Mouse (Mus musculus) common myeloid progenitor, adult 5-6 weeks (primary cell): ENCODE measurements around the gene Rhou. TPM values are rescaled to one million over a fixed set of nuclear protein-coding genes. Genes with fewer than 3 reads are reported as not detected.

Experiments used
- ATAC-seq: replicated peaks from 2 replicates; pipeline ENCODE4 v1.8.0; 2016; ENCODE audit warnings: low read depth, mild to moderate bottlenecking, moderate TSS enrichment, inconsistent platforms; ENCODE audit not compliant: poor library complexity, severe bottlenecking
- total RNA-seq: library from RNA; stranded (forward); fragments of 200-1000, 187-1606 nt; gene quantifications from 2 replicates; pipeline ENCODE4 v1.2.3, GENCODE M21; 2017

Rhou gene
- total RNA-seq, 1 experiment from 2014 or later: 0.55 TPM

DNA sequence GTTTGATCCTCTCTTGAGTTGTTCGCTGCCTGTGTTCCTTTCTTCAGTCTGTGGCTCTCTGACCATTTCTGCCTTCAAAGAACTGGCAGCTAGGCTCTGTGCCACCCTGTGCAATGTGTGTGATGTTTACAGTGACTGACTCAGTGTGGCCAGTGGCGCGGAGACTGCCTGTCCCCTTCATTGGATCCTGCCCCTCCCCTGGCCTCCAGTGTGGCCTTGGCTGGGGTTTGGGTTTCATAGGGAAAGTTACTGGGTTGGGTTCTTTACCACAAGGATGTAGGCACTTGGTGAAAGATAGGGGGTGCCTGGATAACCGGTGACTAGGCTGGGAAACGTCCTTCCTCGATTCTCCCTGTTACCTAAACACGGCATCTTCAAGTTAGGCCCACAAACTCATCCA, 31.1 kb downstream of the Rhou start:
- no peak for ATAC-seq

DNA sequence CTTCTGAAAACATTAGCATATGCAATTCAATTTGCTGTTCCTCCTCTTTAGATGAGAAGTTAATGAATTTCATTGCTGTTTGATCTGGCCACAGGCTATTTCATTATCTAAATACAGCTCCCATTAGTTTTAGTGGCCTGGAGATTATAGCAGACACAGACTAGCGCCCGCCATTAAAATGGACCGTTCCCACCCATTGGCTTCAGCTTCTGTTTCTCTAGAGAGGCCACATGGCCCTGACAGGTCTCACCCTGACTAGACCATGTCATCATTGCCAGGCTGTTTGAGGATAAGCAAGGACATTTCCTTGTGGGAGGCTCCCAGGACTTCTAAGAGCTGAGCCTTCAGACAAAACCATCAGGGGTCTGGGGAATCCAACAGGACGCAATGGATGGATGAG, 31.7 kb downstream of the Rhou start:
- no peak for ATAC-seq

DNA sequence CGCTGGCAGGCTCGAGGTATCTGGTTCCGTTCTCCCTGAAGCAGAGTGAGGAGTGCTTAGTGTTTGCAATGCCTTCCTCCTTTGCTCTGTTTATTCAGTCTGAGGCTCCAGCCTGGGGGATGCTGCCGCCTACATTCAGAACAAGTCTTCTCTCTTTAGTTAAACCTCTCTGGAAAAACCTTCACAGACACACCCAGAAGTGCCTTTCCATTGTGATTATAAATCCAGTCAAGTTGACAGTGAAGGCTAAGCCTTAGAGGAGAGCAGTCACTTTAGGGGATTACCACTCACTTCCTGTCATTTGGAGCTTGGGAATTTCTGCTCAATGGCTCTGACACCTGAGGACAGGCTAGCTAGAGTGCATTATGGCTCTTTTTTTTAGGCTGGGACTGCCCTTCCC, 34.1 kb downstream of the Rhou start:
- ATAC-seq: no peak

DNA sequence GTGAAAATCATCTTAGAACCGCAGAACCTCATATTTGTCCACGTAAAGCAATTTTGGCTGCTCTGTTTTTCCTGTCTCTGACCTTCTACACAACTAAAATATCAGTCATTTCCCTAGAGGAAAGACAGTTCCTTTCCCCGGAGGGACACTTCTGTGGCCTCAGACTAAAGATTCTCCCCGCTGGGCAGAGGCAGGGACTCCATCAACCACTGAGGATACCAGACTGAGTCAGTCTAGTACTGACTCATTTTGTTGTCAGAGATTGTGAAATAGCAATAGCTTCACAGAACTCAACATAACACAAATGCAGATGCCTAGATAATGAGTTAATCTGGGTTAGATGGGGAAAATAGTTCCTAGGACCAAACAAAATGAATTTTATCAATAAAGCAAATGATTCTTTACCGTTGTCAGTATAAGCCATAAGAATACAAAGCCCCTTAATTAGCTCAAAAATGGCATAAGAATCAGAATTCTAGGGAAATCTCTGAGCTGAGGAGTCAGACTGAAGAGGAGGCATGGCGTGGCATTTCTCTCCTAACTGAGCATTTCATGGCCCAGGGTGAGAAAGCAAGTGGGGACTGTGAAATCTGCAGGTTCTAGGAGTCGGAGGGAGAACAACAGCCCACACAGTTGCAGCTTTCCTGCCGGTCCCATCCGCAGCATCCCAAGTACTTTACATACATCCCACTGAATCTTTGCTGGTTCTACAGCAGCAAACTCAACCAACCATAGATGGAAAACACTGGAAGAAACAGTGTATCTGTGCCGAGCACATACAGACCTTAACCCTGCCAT, 38.6 kb downstream of the Rhou start:
- no peak for ATAC-seq

DNA sequence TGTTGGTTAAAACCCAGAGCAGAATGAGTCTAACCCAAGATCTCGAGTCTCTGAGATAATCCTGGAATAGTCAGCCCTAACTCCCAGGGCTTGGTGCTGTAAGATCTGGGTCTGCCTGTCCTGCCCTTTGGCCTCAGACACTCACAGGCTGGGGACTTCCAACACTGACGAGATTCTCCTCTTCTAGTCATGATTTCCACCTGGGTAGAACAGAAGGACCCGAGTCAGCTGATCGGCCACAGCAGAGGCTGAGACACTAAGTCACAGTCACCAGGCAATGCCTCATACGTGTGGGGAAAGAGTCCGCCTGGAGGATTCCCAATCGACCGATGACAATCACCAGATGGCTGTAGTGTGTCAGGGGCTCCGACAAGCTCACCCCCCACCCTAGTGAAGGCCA, 42.4 kb downstream of the Rhou start:
- no peak for ATAC-seq

DNA sequence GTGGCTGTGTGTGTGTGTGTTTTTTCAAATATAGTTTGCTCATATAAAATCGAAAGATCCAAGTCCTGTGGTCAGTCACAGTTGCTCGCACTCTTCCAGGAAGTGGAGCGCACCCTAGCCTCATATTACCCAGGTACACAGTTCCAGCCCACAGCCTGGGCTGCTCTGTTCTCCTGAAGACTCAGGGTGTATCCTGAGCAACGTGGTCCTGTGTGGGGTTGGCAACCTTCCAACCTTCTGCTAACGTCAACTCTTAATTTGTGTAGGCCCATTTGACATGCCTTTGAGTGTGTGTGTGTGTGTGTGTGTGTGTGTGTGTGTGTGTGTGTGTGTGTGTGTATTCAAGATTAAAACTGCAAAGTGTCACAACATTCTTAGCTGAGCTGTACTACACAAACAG, 43.6 kb downstream of the Rhou start:
- no peak for ATAC-seq

DNA sequence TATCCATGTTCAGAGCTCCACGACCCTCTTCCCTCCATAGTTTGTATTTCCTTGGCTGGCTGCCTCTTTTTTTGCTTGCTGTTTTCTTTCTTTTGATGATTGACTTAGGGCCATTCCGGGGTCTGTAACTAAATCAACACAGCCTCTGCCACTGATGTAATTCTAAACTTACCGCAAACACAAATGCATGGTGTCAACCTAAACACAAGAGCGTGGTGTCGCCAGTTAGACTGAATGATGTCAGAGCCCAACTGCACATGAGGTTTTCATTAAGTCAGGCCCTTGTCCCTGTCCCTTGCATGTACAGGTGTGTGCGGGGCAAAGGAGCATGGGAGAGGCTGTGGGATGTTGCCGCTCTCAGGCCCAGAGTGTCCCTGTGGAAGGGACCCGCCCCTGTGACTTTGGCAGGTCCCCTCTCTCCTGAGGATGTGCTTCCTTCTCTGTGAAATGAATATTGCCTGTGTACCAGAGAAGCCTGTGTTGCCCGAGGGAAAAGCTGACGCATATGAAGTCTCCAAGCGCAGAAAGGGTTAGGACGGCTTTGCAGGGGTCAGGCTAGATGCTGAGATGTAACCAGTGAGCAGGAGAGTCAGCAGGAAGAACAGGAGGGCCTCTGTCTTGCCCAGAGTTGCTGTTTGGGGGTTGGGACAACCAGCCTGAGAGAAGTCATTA, 46.8 kb downstream of the Rhou start:
- ATAC-seq: no peak

DNA sequence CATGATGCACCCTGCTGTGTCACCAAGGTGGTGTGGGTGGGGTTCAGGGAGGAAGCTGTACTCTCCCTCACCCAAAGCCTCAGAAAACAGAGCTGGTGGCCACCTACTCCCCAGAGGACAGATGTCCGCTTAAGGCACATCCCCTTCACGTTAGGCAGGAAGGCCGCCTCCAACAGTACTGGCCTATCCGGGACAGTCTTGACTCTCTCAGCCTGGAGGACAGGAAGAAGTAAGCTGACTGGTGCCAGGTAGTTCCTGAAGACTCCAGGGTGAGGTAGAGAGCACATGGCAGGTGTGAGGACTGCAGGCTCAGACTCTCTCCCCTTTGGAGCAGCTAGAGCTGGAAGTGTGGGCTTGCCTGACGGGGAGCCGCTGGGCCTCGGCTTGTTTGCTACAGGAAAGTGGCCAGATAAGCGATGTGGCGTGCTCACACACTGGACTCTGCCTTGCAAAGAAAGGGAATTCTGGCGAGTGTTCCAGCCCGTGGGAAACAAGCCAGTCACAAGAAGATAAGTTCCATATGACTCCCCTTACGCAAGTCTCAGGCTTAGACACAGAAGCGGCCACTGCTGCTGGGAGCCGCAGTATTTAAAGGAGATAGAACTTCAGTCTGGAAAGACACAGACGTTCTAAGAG, 48.3 kb downstream of the Rhou start:
- ATAC-seq: no peak

DNA sequence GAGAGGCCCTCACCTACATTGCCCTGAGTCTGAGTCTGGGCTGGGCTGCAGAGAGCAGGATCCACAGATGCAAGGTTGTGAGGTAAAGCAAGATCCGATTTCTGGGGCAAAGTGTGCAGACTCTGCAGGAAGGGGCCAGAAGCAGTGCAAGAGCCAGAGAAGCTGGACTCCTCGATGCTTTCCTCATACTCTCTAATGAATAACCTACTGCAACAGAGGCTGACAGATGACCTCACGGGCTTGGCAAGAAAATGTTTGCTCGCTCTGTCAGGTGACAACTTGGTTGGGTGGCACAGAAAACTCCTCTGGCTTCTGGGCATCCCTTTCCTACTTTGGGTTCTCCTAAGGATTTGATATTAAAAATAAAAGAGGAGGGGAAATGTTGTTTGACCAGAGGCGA, 51.6 kb downstream of the Rhou start:
- ATAC-seq: no peak

DNA sequence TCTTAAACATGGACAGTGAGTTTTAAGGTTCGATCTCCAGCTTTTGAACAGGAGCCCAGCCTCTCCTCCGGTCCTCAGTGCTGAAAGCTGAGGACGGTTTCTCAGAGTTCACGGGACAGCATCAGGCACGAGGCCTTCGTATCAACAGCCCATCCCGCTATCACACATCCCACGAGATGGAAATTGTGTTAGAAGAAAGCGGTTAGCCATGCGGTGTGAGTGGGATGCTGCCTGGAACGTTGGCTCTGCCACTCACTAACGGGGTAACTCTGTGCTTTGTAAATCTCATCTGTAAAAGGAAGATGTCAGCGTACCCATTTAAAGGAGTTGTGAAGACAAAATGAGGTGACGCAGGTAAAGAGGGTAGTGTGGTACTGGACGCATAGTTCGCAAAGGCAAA, 53.4 kb downstream of the Rhou start:
- ATAC-seq: no peak

DNA sequence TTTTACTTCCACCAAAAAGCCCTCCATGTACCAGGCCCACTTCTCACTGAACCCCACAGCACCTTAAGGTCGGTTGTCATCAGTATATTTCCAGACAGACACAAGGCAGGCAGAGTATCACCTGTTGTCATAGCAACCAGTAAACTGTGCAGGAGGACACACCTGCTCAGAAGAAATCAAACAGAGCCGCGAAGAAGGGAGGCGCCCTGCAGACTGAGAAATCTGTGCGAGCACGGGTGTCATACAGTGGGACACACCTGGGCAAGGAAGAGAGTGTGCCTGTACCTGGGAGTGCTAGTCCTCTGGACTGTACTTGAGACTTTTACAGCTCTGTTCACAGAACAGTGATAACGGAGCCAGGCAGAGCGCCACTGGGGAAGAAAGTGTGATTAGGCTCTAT, 55.0 kb downstream of the Rhou start:
- no peak for ATAC-seq

DNA sequence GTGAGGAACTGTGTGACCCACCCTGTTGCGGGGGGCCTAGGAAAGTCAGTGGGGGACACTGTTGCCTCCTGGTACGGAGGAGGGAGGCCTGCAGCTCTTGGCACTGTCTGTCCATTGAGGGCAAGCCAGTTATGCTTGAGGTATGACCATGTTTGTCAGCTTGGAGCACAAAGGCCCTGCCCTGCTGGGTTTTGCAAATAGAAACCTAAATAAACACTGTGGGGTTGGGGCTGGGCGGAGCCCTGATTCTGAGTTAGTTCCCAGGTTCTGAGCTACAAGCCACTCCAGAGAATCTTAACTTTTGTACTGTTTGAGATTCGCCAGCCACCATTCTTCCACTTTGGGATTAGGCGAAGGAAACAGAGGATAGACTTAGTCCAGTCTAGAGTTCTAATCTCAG, 56.6 kb downstream of the Rhou start:
- no peak for ATAC-seq

Other genes with a start within 250 kb of the Rhou start
- gene Mc1r, start 246.8 kb upstream of the Rhou start, total RNA-seq: not detected in 2 replicates
- gene Tubb3, start 242.5 kb upstream of the Rhou start, total RNA-seq: 0.87 TPM in 1 of 2 replicates, not detected in the other
- 41.3 and 43.9 TPM in 2 replicates for gene Def8, start 230.4 kb upstream of the Rhou start, total RNA-seq
- gene Afg3l1, start 176.0 kb upstream of the Rhou start, total RNA-seq: 20.2 and 22.6 TPM in 2 replicates
- not detected in 2 replicates for gene Dbndd1, start 138.5 kb upstream of the Rhou start, total RNA-seq
- gene Gas8, start 135.1 kb upstream of the Rhou start, total RNA-seq: 10.3 and 16.7 TPM in 2 replicates
- 12.5 and 15.9 TPM in 2 replicates for gene Rab4a, start 152.1 kb downstream of the Rhou start, total RNA-seq
- gene Ccsap, start 206.3 kb downstream of the Rhou start, total RNA-seq: 10.6 and 12.2 TPM in 2 replicates
- not detected in 2 replicates for gene Acta1, start 240.8 kb downstream of the Rhou start, total RNA-seq